Mouse (Mus musculus) lung, adult 10 weeks (tissue): ENCODE data around the gene Otol1. TPM values are rescaled to one million over a fixed set of nuclear protein-coding genes. Genes with fewer than 3 reads are reported as not detected.

Experiments
- polyA plus RNA-seq: library from polyadenylated mRNA; stranded (reverse); fragments of 350-450 nt; fragmentation: Illumina TruSeq; extraction: RNeasy Lipid Tissue Mini Kit (QIAGEN cat#74804); gene quantifications from one replicate; pipeline ENCODE4 v1.2.3, GENCODE M21; 2014; ENCODE audit warnings: low read depth, low replicate concordance; ENCODE audit not compliant: insufficient read depth

Gene Otol1
- polyA plus RNA-seq: not detected

GRCm38 (mm10) chr3:70007313-70007712 is at the start of gene Otol1:
Otol1 (plus strand) TSS chr3:70007613.

Other genes with a start within 250 kb of the Otol1 start
- 0.99 TPM for gene Sptssb, start 147.7 kb upstream of the Otol1 start, polyA plus RNA-seq